Mouse (Mus musculus) adipose tissue, adult 10 weeks (tissue): ENCODE data around the gene Dlg4. TPM values are rescaled to one million over a fixed set of nuclear protein-coding genes. Genes with fewer than 3 reads are reported as not detected.

Experiments used
- polyA plus RNA-seq: library from polyadenylated mRNA; stranded (reverse); fragments of 350-450 nt; fragmentation: Illumina TruSeq; extraction: RNeasy Lipid Tissue Mini Kit (QIAGEN cat#74804); gene quantifications from one replicate; pipeline ENCODE4 v1.2.3, GENCODE M21; 2014; ENCODE audit warnings: low read depth, low replicate concordance

Gene Dlg4
- polyA plus RNA-seq, result 12.7 TPM

DNA sequence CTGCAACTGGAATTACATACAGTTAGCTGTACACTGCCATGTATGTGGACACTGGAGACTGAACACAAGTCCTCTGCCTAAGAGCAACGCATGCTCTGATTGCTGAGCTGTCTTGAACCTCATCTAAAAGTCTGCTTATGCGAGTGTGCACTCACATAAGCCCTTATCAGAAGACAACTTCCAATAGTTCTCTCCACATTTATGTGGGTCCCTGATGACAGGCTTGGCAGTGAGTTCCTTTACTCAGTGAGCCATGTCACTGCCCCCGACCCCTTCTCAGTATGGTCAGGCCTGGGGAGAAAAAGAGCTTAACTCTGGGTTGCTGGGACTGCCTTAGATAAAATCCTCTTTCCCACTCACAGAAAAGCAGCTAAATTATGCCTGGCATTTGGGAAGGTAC, at the start of gene Dlg4:
Gene Dlg4 (plus strand): TSS at position 274 of the 400 bp plus-strand sequence.

GRCm38 (mm10) chr11:69981141-69981762, 35.5 kb upstream of the Dlg4 start, which contains the start of gene Ctdnep1:
TSS of gene Ctdnep1 (plus strand) at chr11:69981156.

GRCm38 (mm10) chr11:69982225-69982624, 34.5 kb upstream of the Dlg4 start, which contains the start of gene Elp5:
TSS of gene Elp5 (minus strand) at chr11:69982517.

DNA sequence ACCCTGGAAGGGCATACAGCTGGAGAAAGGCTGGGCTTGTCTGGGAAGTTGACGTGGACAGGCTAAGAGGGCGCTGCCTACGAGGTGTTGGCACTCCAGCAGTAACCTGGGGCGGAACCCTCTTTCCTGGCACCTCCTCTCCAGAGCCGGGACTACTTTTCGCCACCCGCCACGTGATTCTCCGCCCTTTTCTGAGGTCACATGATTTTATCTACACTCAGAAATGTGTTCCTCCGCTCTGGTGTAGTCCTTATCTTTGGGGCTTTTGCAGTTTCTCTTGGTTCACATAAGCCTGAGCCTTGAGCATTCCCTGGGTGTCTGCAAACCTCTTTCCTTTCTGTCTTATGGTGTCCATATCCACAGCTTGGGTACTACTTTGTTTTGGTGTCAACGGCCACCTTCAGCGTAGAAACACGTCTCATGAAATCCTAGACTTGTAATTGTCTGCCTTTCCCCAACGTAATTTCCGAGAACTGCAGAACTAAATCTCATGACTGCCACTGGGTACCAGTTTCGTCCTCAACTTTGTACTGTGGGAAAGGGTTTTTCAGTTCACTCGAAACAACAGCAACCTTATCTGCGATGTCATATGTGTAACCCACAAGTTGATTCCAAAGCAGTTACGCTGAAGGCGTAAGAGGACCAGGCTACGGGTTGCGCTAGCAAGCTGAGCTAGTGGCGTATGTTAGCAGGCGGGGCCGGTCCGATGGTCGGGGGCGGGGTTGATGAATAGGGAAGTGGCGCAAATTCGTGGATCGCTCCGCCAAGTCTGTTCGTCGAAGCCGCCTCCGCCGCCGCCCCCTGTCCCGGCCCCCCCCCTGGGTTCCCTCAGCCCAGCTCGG, 25.7 kb upstream of the Dlg4 start, which contains the start of gene Gabarap:
Gene Gabarap (plus strand): TSS at position 294 of the 842 bp plus-strand sequence.

DNA sequence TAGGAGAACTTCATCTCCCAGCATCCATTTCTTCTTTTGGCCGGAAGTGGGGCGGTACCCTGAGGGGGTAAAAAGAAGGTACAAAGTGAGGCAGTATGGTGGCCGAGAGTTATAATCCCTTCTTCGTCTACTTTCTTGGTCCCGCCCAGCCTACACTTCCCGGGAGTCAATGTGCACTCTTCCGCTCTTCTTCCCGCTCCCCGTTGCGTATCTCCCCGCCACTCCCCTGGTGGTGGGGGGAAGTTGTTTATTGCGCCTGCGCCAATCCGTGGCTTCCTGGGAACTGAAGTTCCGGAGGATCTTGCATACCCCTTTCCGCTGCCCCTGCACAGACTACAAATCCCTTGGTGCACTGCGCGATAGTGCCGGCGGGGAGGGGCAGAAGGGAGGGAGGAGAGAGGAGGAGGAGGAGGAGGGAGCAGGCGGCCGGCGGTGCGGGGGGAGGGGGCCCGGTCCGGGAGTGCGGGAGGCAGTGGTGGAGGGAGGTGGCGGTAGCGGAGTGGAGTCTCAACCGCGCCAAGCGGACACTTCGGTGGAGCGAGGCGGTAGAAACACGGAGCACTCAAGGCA, 21.3 kb upstream of the Dlg4 start, which contains the start of gene Phf23:
Gene Phf23 (plus strand): TSS at position 387 of the 570 bp plus-strand sequence.

GRCm38 (mm10) chr11:70000396-70000898, 16.3 kb upstream of the Dlg4 start, which contains the start of gene Dvl2:
TSS of gene Dvl2 (plus strand) at chr11:70000595.

GRCm38 (mm10) chr11:70014880-70015558, 1.7 kb upstream of the Dlg4 start, which contains the start of gene Acadvl:
TSS of gene Acadvl (minus strand) at chr11:70015411.

DNA sequence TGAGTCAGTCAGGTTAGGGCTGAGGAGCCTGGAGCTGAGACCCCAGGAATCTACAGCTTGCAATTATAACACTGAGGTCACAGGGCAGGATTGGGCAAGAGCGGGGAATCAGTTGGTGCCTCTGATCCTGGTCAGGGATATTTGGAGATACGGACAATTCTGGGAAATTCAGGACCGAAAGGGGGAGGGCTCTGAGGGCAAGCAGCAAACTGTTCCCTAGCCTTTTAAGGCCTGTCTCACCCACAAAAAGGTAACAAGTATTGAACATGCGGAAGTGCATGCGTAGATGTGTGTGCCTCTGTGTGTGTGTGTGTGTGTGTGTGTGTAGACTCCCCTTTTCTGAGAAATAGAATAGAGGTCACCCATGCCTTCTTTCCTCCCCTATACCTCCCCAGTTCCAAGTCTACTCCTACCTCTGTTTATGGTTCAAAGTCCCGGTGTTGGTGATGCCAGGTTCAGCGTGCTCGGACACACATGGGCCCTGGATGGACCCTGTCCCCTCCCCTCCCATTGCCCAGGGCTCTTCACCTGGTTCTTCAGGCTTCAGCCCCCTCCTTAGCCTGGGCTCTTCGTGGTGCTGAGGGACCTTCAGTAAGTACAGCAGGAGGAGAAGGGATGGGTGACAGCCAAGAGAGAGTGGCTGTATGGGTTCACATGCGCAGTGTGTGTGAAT, 37.3 kb downstream of the Dlg4 start, which contains the start of gene Asgr1:
Gene Asgr1 (plus strand): TSS at position 188 of the 673 bp plus-strand sequence.

GRCm38 (mm10) chr11:70091986-70092783, 75.4 kb downstream of the Dlg4 start, which contains the start of gene Asgr2:
TSS of gene Asgr2 (plus strand) at chr11:70092644.

Other genes with a start within 250 kb of the Dlg4 start
- gene Chrnb1, start 221.0 kb upstream of the Dlg4 start, polyA plus RNA-seq, result 8.3 TPM
- 8.7 TPM for gene Fgf11, start 215.1 kb upstream of the Dlg4 start, polyA plus RNA-seq
- gene Tmem102, start 211.3 kb upstream of the Dlg4 start, polyA plus RNA-seq, result 13.6 TPM
- 2.2 TPM for gene Gm39566, start 201.6 kb upstream of the Dlg4 start, polyA plus RNA-seq
- gene Spem2, start 198.5 kb upstream of the Dlg4 start, polyA plus RNA-seq, result 14.1 TPM
- gene Spem1, start 194.8 kb upstream of the Dlg4 start, polyA plus RNA-seq, result 23.3 TPM
- 19.0 TPM for gene Nlgn2, start 179.2 kb upstream of the Dlg4 start, polyA plus RNA-seq
- 183 TPM for gene Tmem256, start 178.4 kb upstream of the Dlg4 start, polyA plus RNA-seq
- gene Plscr3, start 170.6 kb upstream of the Dlg4 start, polyA plus RNA-seq, result 31.1 TPM
- 23.7 TPM for gene Tnk1, start 158.2 kb upstream of the Dlg4 start, polyA plus RNA-seq
- gene Tmem95, start 138.9 kb upstream of the Dlg4 start, polyA plus RNA-seq, result not detected
- gene Kctd11, start 135.5 kb upstream of the Dlg4 start, polyA plus RNA-seq, result 9.4 TPM
- 43.9 TPM for gene Acap1, start 121.4 kb upstream of the Dlg4 start, polyA plus RNA-seq
- 14.3 TPM for gene 2810408A11Rik, start 116.0 kb upstream of the Dlg4 start, polyA plus RNA-seq
- 35.5 TPM for gene Neurl4, start 115.9 kb upstream of the Dlg4 start, polyA plus RNA-seq
- gene Gps2, start 103.1 kb upstream of the Dlg4 start, polyA plus RNA-seq, result 47.7 TPM
- gene Eif5a, start 95.0 kb upstream of the Dlg4 start, polyA plus RNA-seq, result 484 TPM
- 58.7 TPM for gene Ybx2, start 81.1 kb upstream of the Dlg4 start, polyA plus RNA-seq
- gene Slc2a4, start 68.8 kb upstream of the Dlg4 start, polyA plus RNA-seq, result 63.7 TPM
- gene Cldn7, start 52.2 kb upstream of the Dlg4 start, polyA plus RNA-seq, result 115 TPM
- gene Ctdnep1, start 35.8 kb upstream of the Dlg4 start, polyA plus RNA-seq, result 98.8 TPM
- gene Elp5, start 34.4 kb upstream of the Dlg4 start, polyA plus RNA-seq, result 43.3 TPM
- 520 TPM for gene Gabarap, start 25.8 kb upstream of the Dlg4 start, polyA plus RNA-seq
- 39.7 TPM for gene Phf23, start 21.2 kb upstream of the Dlg4 start, polyA plus RNA-seq
- 20.8 TPM for gene Dvl2, start 16.3 kb upstream of the Dlg4 start, polyA plus RNA-seq
- 83.9 TPM for gene Acadvl, start 1.5 kb upstream of the Dlg4 start, polyA plus RNA-seq
- not detected for gene Asgr1, start 37.1 kb downstream of the Dlg4 start, polyA plus RNA-seq
- gene Asgr2, start 75.7 kb downstream of the Dlg4 start, polyA plus RNA-seq, result 0.94 TPM
- gene Mgl2, start 113.4 kb downstream of the Dlg4 start, polyA plus RNA-seq, result 26.2 TPM
- 43.9 TPM for gene Clec10a, start 139.3 kb downstream of the Dlg4 start, polyA plus RNA-seq
- gene Slc16a11, start 195.8 kb downstream of the Dlg4 start, polyA plus RNA-seq, result 28.9 TPM
- 25.1 TPM for gene Slc16a13, start 204.1 kb downstream of the Dlg4 start, polyA plus RNA-seq
- 7.0 TPM for gene Bcl6b, start 212.9 kb downstream of the Dlg4 start, polyA plus RNA-seq
- gene 0610010K14Rik, start 221.0 kb downstream of the Dlg4 start, polyA plus RNA-seq, result 45.5 TPM
- 11.1 TPM for gene Gm21988, start 222.9 kb downstream of the Dlg4 start, polyA plus RNA-seq
- gene Rnasek, start 222.9 kb downstream of the Dlg4 start, polyA plus RNA-seq, result 343 TPM
- 22.4 TPM for gene Alox12, start 238.4 kb downstream of the Dlg4 start, polyA plus RNA-seq